Mouse (Mus musculus): ENCODE measurements around the gene Inpp5b. TPM values are rescaled to one million over a fixed set of nuclear protein-coding genes. Genes with fewer than 3 reads are reported as not detected.
"Not testable (repeated sequence)": the region's sequence is repeated elsewhere in the genome, so short reads cannot be mapped to it uniquely, and the experiment has no call there.

Gene Inpp5b
- polyA plus RNA-seq, 2 experiments from 2014 or later: 88.0 to 146 TPM

- no peak for ATAC-seq
Observed at GRCm38 (mm10) chr4:124709961-124710446, 31.6 kb upstream of the Inpp5b start.

GRCm38 (mm10) chr4:124710776-124711291 lies 30.8 kb upstream of the Inpp5b start:
- peak; percentile 28 for ATAC-seq

GRCm38 (mm10) chr4:124712618-124713017 lies 29.0 kb upstream of the Inpp5b start:
- ATAC-seq: no peak

GRCm38 (mm10) chr4:124713850-124714249 lies 27.8 kb upstream of the Inpp5b start:
- ATAC-seq: not testable (repeated sequence)

GRCm38 (mm10) chr4:124714545-124715481 lies 26.8 kb upstream of the Inpp5b start, which contains the start of gene Sf3a3:
Sf3a3 (plus strand) TSS chr4:124714776.
- ATAC-seq: peak; percentile 97

- no peak for ATAC-seq
Observed at GRCm38 (mm10) chr4:124719101-124719500, 22.5 kb upstream of the Inpp5b start.

- ATAC-seq: no peak
Observed at GRCm38 (mm10) chr4:124726121-124726520, 15.5 kb upstream of the Inpp5b start.

GRCm38 (mm10) chr4:124736952-124737351 lies 4.7 kb upstream of the Inpp5b start:
- no peak for ATAC-seq

GRCm38 (mm10) chr4:124737486-124737885 lies 4.2 kb upstream of the Inpp5b start:
- ATAC-seq: no peak

- ATAC-seq: no peak
Observed at GRCm38 (mm10) chr4:124738013-124738412, 3.6 kb upstream of the Inpp5b start.

GRCm38 (mm10) chr4:124738783-124739182 lies 2.9 kb upstream of the Inpp5b start:
- no peak for ATAC-seq

- no peak for ATAC-seq
Observed at GRCm38 (mm10) chr4:124742839-124743238, 1.2 kb downstream of the Inpp5b start.

- no peak for ATAC-seq
Observed at GRCm38 (mm10) chr4:124746577-124746976, 4.9 kb downstream of the Inpp5b start.

- ATAC-seq: no peak
Observed at GRCm38 (mm10) chr4:124747851-124748250, 6.2 kb downstream of the Inpp5b start.

- peak; percentile 93 for ATAC-seq
Observed at GRCm38 (mm10) chr4:124751300-124752250, 9.9 kb downstream of the Inpp5b start.

- peak; percentile 44 for ATAC-seq
Observed at GRCm38 (mm10) chr4:124752281-124753199, 10.9 kb downstream of the Inpp5b start.

- peak; percentile 33 for ATAC-seq
Observed at GRCm38 (mm10) chr4:124755526-124755925, 13.9 kb downstream of the Inpp5b start.

GRCm38 (mm10) chr4:124759305-124759811 lies 17.7 kb downstream of the Inpp5b start:
- ATAC-seq: peak; percentile 28

GRCm38 (mm10) chr4:124761201-124761600 lies 19.6 kb downstream of the Inpp5b start:
- ATAC-seq: no peak

- ATAC-seq: no peak
Observed at GRCm38 (mm10) chr4:124762858-124763452, 21.3 kb downstream of the Inpp5b start.

Measured in CD4-positive, CD25-positive, alpha-beta regulatory T cell, adult 4 months (primary cell).